In the genomic region with DNA sequence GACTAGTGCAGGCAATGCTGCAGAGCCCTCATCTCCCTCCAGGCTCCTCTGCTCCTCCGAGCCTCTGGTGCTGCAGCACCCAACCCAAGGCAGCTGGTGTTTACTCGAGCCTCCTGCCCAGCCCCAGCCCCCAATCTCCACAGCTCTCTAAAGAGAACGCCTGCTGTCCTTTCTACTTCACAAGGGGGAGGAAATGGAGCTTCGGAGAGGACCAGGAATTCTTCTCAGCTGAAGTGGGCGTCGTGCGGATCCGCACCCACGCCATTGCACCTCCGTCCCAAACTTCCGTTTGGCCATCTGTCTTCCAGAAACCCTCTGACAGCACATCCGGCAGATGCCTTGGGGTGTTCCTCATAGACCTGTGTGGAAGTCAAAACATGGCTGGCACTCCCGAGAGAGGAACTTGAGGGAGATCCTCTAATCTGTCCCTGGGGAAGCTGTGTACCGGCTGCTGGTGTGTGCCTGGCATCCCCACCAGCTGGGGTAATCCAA, we compare ENCODE assay signal across 8 mouse cellular contexts. TPM values are rescaled to one million over a fixed set of nuclear protein-coding genes. Genes with fewer than 3 reads are reported as not detected.
DNase-seq lines count a peak whose midpoint lies in the region; ATAC-seq lines count a peak whose summit lies in the region.

No protein-coding gene starts in this region.

- no peaks in the 10 kb centered on the region for H3K4me1 ChIP-seq in limb, embryonic 11.5 days (ENCODE audit: control insufficient read depth, insufficient read depth, low read length)
- peaks cover 38% of the 10 kb centered on the region for H3K4me1 ChIP-seq in limb, embryonic 10.5 days
- H3K4me1 ChIP-seq in brown adipose tissue, adult 24 weeks (ENCODE audit: control insufficient read depth, insufficient read depth, insufficient read length, low read length) = peaks cover 48% of the 10 kb centered on the region
- peaks cover 10% of the 10 kb centered on the region for H3K4me1 ChIP-seq in forebrain, embryonic 16.5 days (replicated peaks; ENCODE audit: control insufficient read depth, insufficient read depth, low read length)

- DNase-seq in limb, embryonic 11.5 days (ENCODE audit: low spot score) = no peak
- DNase-seq in limb, embryonic 10.5 days (ENCODE audit: low spot score) = no peak
- peak; percentile 59 to 82 for DNase-seq in left cerebral cortex, adult 9 months (ENCODE audit: low spot score in 2 of 2)
- DNase-seq in urinary bladder, postnatal 4 days (ENCODE audit: low spot score in 2 of 2) = peak; percentile 19 to 56
- no peak for DNase-seq in embryo, embryonic 10.5 days (ENCODE audit: low spot score)
- DNase-seq in ovary, postnatal 14 days (ENCODE audit: low spot score) = no peak

- H3K27me3 ChIP-seq in limb, embryonic 11.5 days (ENCODE audit: control insufficient read depth, insufficient read depth, low read length) = no peaks in the 10 kb centered on the region
- H3K27me3 ChIP-seq in limb, embryonic 10.5 days (ENCODE audit: low read depth, poor library complexity, severe bottlenecking) = no peaks in the 10 kb centered on the region
- no peaks in the 10 kb centered on the region for H3K27me3 ChIP-seq in forebrain, embryonic 16.5 days (replicated peaks; ENCODE audit: control insufficient read depth, insufficient read depth, low read length)

- H3K9ac ChIP-seq in limb, embryonic 11.5 days (ENCODE audit: low read length) = 0 out of 2 replicates have a peak overlapping the region, but pooled peaks have one; percentile 17
- no peak overlapping the region for H3K9ac ChIP-seq in forebrain, embryonic 16.5 days (replicated peaks; ENCODE audit: low read depth, low read length)

- H3K36me3 ChIP-seq in limb, embryonic 11.5 days (ENCODE audit: control insufficient read depth, insufficient read depth, low read length) = no peaks in the 10 kb centered on the region
- no peaks in the 10 kb centered on the region for H3K36me3 ChIP-seq in limb, embryonic 10.5 days
- no peaks in the 10 kb centered on the region for H3K36me3 ChIP-seq in forebrain, embryonic 16.5 days (ENCODE audit: control insufficient read depth, insufficient read depth)

- H3K4me2 ChIP-seq in limb, embryonic 11.5 days (ENCODE audit: low read depth, severe bottlenecking) = no peak overlapping the region
- H3K4me2 ChIP-seq in forebrain, embryonic 16.5 days (ENCODE audit: low read length) = no peak overlapping the region

- no peak for ATAC-seq in limb, embryonic 11.5 days (ENCODE audit: insufficient number of reproducible peaks, low FRiP score, low TSS enrichment, low read depth)
- no peak for ATAC-seq in forebrain, embryonic 16.5 days

- H3K9me3 ChIP-seq in limb, embryonic 11.5 days (ENCODE audit: control insufficient read depth, low read length) = no peaks in the 10 kb centered on the region
- no peaks in the 10 kb centered on the region for H3K9me3 ChIP-seq in limb, embryonic 10.5 days (replicated peaks)
- no peaks in the 10 kb centered on the region for H3K9me3 ChIP-seq in forebrain, embryonic 16.5 days (ENCODE audit: control insufficient read depth, low read length)

- H3K4me3 ChIP-seq in limb, embryonic 11.5 days (ENCODE audit: low read depth, low read length) = no peak overlapping the region
- no peak overlapping the region for H3K4me3 ChIP-seq in limb, embryonic 10.5 days
- no peak overlapping the region for H3K4me3 ChIP-seq in brown adipose tissue, adult 24 weeks (ENCODE audit: insufficient read depth, low read depth, low read length)
- H3K4me3 ChIP-seq in forebrain, embryonic 16.5 days (replicated peaks; ENCODE audit: low read length) = no peak overlapping the region

- WGBS in limb, embryonic 11.5 days = 53% methylated on average over 14 of the region's 14 CpGs
- WGBS in limb, embryonic 10.5 days = 59% methylated on average over 14 of the region's 14 CpGs
- 59% methylated on average over 14 of the region's 14 CpGs for WGBS in forebrain, embryonic 16.5 days

- H3K27ac ChIP-seq in limb, embryonic 11.5 days (replicated peaks; ENCODE audit: low read depth, low read length) = no peak overlapping the region
- no peak overlapping the region for H3K27ac ChIP-seq in limb, embryonic 10.5 days
- H3K27ac ChIP-seq in brown adipose tissue, adult 24 weeks (replicated peaks; ENCODE audit: low read depth, low read length) = peak overlapping the region; percentile 35
- peak overlapping the region; percentile 34; the same call in 1 of the 2 replicates for H3K27ac ChIP-seq in forebrain, embryonic 16.5 days (ENCODE audit: low read length)

RNA-seq across cellular contexts. Expression of a gene that starts 22.1 kb away (rescaled TPM):
- polyA plus RNA-seq in limb, embryonic 11.5 days (2014; fragmentation: Nextera tagmentation; extraction: Ambion mirVana) = 12.2 and 12.6 TPM in 2 replicates
- polyA plus RNA-seq in limb, embryonic 10.5 days (2016; fragmentation: Nextera tagmentation; extraction: Ambion mirVana) = 10.3 and 13.4 TPM in 2 replicates
- polyA plus RNA-seq in brown adipose tissue, adult 24 weeks (2012; ENCODE audit: insufficient read depth, insufficient read length, missing spikeins) = 9.6 and 39.2 TPM in 2 replicates
- 19.9 and 20.1 TPM in 2 replicates for polyA plus RNA-seq in forebrain, embryonic 16.5 days (2015; fragmentation: Nextera tagmentation; extraction: Ambion mirVana)

Comparison
In these comparisons a context has a peak if more than half of its experiments do, and no peak if none do; other contexts are left out.
1. DNase-seq: peak in left cerebral cortex, adult 9 months (2 of 2) and urinary bladder, postnatal 4 days (2 of 2); none in limb, embryonic 11.5 days (single experiment), limb, embryonic 10.5 days (single experiment), embryo, embryonic 10.5 days (single experiment) and ovary, postnatal 14 days (single experiment).
2. H3K27ac ChIP-seq: peak in brown adipose tissue, adult 24 weeks (single experiment) and forebrain, embryonic 16.5 days (single experiment); none in limb, embryonic 11.5 days (single experiment) and limb, embryonic 10.5 days (single experiment).